Mouse (Mus musculus) E14TG2a.4 (cell line): ENCODE measurements around the gene Arhgef7.

Experiments
- CTCF ChIP-seq: conservative IDR thresholded peaks from 2 replicates; pipeline ENCODE4 v1.5.1; 2014; ENCODE audit warnings: low read length
- NANOG ChIP-seq: IDR thresholded peaks from 2 replicates; pipeline ENCODE4 v1.6.1; 2014; ENCODE audit warnings: borderline replicate concordance, low read length, mixed read lengths
- POU5F1 ChIP-seq: IDR thresholded peaks from 2 replicates; pipeline ENCODE4 v1.6.1; 2014; ENCODE audit warnings: low read length, borderline replicate concordance

DNA sequence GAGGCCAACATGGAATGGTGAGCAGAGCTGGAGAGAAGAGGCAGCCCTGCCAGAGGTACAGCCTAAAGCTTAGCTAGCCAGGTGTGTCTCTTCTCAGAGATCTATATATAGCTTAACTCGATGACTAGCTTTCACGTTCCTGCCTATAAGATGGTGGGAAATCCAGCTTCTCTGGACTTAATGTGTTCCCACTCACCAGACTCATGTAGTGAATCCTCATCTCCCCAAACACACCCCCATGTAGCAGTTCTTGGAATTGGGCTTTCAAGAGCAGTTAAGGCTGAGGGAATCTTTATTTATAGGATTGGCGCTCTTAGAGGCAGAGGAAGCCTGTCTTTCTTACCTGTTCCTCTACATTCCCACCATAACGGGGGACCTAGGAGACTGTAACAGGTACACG is 40.3 kb upstream of the Arhgef7 start:
- no peak for TF ChIP-seq CTCF
- no peak for TF ChIP-seq NANOG
- TF ChIP-seq POU5F1, result no peak
